8 mouse cellular contexts compared by ENCODE assay signal in genomic region chr9:120936351-120936750, GRCm38 (mm10). TPM values are rescaled to one million over a fixed set of nuclear protein-coding genes. Genes with fewer than 3 reads are reported as not detected.
DNase-seq lines count a peak whose midpoint lies in the region; ATAC-seq and TF ChIP-seq lines count a peak whose summit lies in the region.

No protein-coding gene starts in this region.

- peak overlapping the region; percentile 96 for H3K4me2 ChIP-seq in forebrain, embryonic 12.5 days

- no peaks in the 10 kb centered on the region for H3K27me3 ChIP-seq in forebrain, embryonic 12.5 days

- peaks cover 15% of the 10 kb centered on the region for H3K36me3 ChIP-seq in forebrain, embryonic 12.5 days (replicated peaks)

- no peak overlapping the region for H3K27ac ChIP-seq in forebrain, embryonic 12.5 days
- H3K27ac ChIP-seq in layer of hippocampus, adult 2 months: peak overlapping the region; percentile 21; the same call in 1 of the 2 replicates

- peak overlapping the region; percentile 65 for H3K4me3 ChIP-seq in forebrain, embryonic 12.5 days (replicated peaks)
- peak overlapping the region; percentile 88 for H3K4me3 ChIP-seq in layer of hippocampus, adult 2 months

- intact Hi-C loops in heart, postnatal 25 days (cut with DNase I): loop anchor here (2.0 to 5.0 kb wide), 3 partner anchors 121 to 334 kb away; no protein-coding TSS in a partner anchor
- intact Hi-C loops in heart, postnatal 10 days (cut with DNase I): loop anchor here (2.0 kb wide), 1 partner anchor 334 kb away; no protein-coding TSS in a partner anchor

- H3K9me3 ChIP-seq in forebrain, embryonic 12.5 days: no peaks in the 10 kb centered on the region

- 24% methylated on average over 8 of the region's 8 CpGs for WGBS in forebrain, embryonic 12.5 days

- peak; percentile 88 for TF ChIP-seq CTCF in layer of hippocampus, adult 2 months (conservative IDR thresholded peaks at IDR 0.05)

- DNase-seq in heart, adult 11 months: peak; percentile 92
- no peak for DNase-seq in heart, postnatal 25 days (ENCODE audit: low spot score)
- DNase-seq in cerebellum, adult 11-12 months: peak; percentile 52
- DNase-seq in heart, postnatal 10 days: peak; percentile 62 to 79
- peak; percentile 53 to 61 for DNase-seq in layer of hippocampus, adult 2 months (ENCODE audit: low spot score in 2 of 2)
- peak; percentile 81 for DNase-seq in lung, postnatal 10 days
- DNase-seq in right cerebral cortex, postnatal 10 days (ENCODE audit: low spot score in 2 of 2): peak; percentile 75 to 81

- peak overlapping the region; percentile 90; the same call in 1 of the 2 replicates for H3K9ac ChIP-seq in forebrain, embryonic 12.5 days

- ATAC-seq in forebrain, embryonic 12.5 days (ENCODE audit: low FRiP score): no peak

- peaks cover 77% of the 10 kb centered on the region for H3K4me1 ChIP-seq in forebrain, embryonic 12.5 days

RNA-seq across cellular contexts. Expression of gene Ctnnb1, which starts 7.3 kb away (rescaled TPM):
- 100 to 1,000 TPM; 450 to 481 TPM for total RNA-seq in heart, postnatal 25 days (2021)
- 764 and 774 TPM in 2 replicates for polyA plus RNA-seq in forebrain, embryonic 12.5 days (2016; fragmentation: Nextera tagmentation; extraction: Ambion mirVana)
- total RNA-seq in heart, postnatal 10 days (2021): 100 to 1,000 TPM; 624 to 701 TPM
- total RNA-seq in layer of hippocampus, adult 2 months (2021): 100 to 1,000 TPM; 513 to 546 TPM
